Mouse (Mus musculus) lung, adult 2 months (tissue): ENCODE measurements at regions not wholly inside any gene's neighbourhood (a gene's known extent, or its start where the extent isn't known, plus 50 kb on each side); places are given as distances from the start of the nearest gene placed in this dataset.

Experiments
- CTCF ChIP-seq: fragments of 200-500 bp; IDR thresholded peaks from 2 replicates; pipeline ENCODE4 v1.5.1; 2011; ENCODE audit warnings: mild to moderate bottlenecking, low read length, control low read depth; ENCODE audit not compliant: insufficient read depth
- POLR2A ChIP-seq: fragments of 200-500 bp; IDR thresholded peaks from 2 replicates; pipeline ENCODE4 v1.6.1; 2011; ENCODE audit warnings: low read depth, mild to moderate bottlenecking, control low read depth, low read length, borderline replicate concordance; ENCODE audit errors: extremely low read depth

DNA sequence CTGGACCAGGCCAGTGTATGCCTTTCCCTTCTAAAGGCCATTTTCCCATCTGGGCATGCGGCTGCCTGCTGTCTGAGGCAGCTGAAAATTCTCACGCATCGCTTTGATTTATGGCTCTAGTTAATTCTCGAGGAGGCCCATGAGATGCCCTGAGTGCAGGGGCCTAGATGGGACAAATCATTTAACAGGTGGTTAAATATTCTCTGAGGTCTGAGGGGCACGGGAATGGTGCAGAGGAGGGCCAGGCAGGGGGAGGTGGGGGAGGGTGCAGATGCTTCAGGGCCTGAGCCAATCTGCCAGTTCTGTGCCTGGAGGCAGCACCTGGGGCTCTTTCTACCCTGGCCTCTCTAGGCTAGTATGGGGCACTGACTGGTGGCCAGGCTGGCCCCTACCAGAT, 89.9 kb upstream of the Lemd2 start:
- TF ChIP-seq CTCF (no peak), POLR2A (no peak)
